Mouse (Mus musculus) liver, postnatal 0 days (tissue): ENCODE results near the gene Zbtb20. TPM values are rescaled to one million over a fixed set of nuclear protein-coding genes. Genes with fewer than 3 reads are reported as not detected.
A peak's percentile ranks its signal among the peaks of the same experiment; 100 is the strongest.

Experiments
- ATAC-seq: fragments of 200-750 bp; cut with Nextera tagmentation; 2 replicates; pipeline ENCODE4 v1.8.0; 2017; ENCODE audit warnings: mild to moderate bottlenecking, moderate library complexity
- DNase-seq: peaks from one replicate; pipeline ENCODE4 v3.0.0-alpha.2; 2016
- H3K27ac ChIP-seq: fragments of 300-500 bp; sonication (generic); 2 replicates; pipeline ENCODE4 v1.5.1; 2014; ENCODE audit warnings: antibody characterized with exemption, moderate library complexity, mild to moderate bottlenecking, low read depth
- H3K27me3 ChIP-seq: fragments of 300-500 bp; sonication (generic); 2 replicates; pipeline ENCODE4 v1.6.1; 2014; ENCODE audit warnings: low read length, control low read depth, mixed read lengths; ENCODE audit not compliant: insufficient read depth
- H3K36me3 ChIP-seq: fragments of 300-500 bp; sonication (generic); replicated peaks from 2 replicates; pipeline ENCODE4 v1.6.1; 2014; ENCODE audit warnings: mild to moderate bottlenecking, control low read depth, low read length, moderate library complexity, mixed read lengths; ENCODE audit not compliant: insufficient read depth
- H3K4me1 ChIP-seq: fragments of 300-500 bp; sonication (generic); 2 replicates; pipeline ENCODE4 v1.6.1; 2014; ENCODE audit warnings: antibody characterized with exemption, mild to moderate bottlenecking, control low read depth; ENCODE audit not compliant: insufficient read depth
- H3K4me2 ChIP-seq: fragments of 300-500 bp; sonication (generic); 2 replicates; pipeline ENCODE4 v1.6.1; 2014; ENCODE audit warnings: low read depth, mild to moderate bottlenecking, low read length, moderate library complexity, mixed read lengths
- H3K4me3 ChIP-seq: fragments of 300-500 bp; sonication (generic); 2 replicates; pipeline ENCODE4 v1.5.1; 2014; ENCODE audit warnings: low read depth, low read length
- H3K9ac ChIP-seq: fragments of 300-500 bp; sonication (generic); replicated peaks from 2 replicates; pipeline ENCODE4 v1.6.1; 2014; ENCODE audit warnings: mild to moderate bottlenecking, moderate library complexity
- H3K9me3 ChIP-seq: fragments of 300-500 bp; sonication (generic); 2 replicates; pipeline ENCODE4 v1.6.1; 2016; ENCODE audit warnings: mild to moderate bottlenecking, control low read depth, low read length, mixed read lengths
- CTCF ChIP-seq: sonication (generic); IDR thresholded peaks from 2 replicates; pipeline ENCODE4 v1.5.1; 2016; ENCODE audit warnings: antibody characterized with exemption, low read depth
- EP300 ChIP-seq: IDR thresholded peaks from 2 replicates; pipeline ENCODE4 v1.6.1; 2016; ENCODE audit warnings: antibody characterized with exemption, low read depth, mild to moderate bottlenecking
- WGBS: fragments of 180-500 bp; shearing (Covaris S2); extraction: QIAGEN DNeasy Blood & Tissue Kit; methylation state at CpG from one replicate; pipeline ENCODE4 v1.1.7; 2014; ENCODE audit not compliant: insufficient replicate concordance; 5-methylcytosine and 5-hydroxymethylcytosine counted together
- polyA plus RNA-seq: library from polyadenylated mRNA; unstranded; fragments of >200 nt; fragmentation: Nextera tagmentation; extraction: Ambion mirVana; gene quantifications from 2 replicates; pipeline ENCODE4 v1.2.1, GENCODE M21; 2015

Zbtb20 gene
- polyA plus RNA-seq, 1 experiment from 2014 or later = 9.2 TPM

GRCm38 (mm10) chr16:43522482-43522881, 646.8 kb downstream of the Zbtb20 start:
- no peak for DNase-seq
- H3K9ac ChIP-seq = no peak overlapping the region
- H3K4me3 ChIP-seq = no peak overlapping the region
- no peaks in the 10 kb centered on the region for H3K36me3 ChIP-seq
- H3K9me3 ChIP-seq = no peaks in the 10 kb centered on the region
- no peaks in the 10 kb centered on the region for H3K27me3 ChIP-seq
- 81% methylated on average over 4 of the region's 4 CpGs for WGBS
- no peak overlapping the region for H3K27ac ChIP-seq
- H3K4me2 ChIP-seq = no peak overlapping the region
- H3K4me1 ChIP-seq = no peaks in the 10 kb centered on the region
- TF ChIP-seq EP300 = no peak
- no peak for ATAC-seq

GRCm38 (mm10) chr16:43524179-43524578, 648.5 kb downstream of the Zbtb20 start:
- Histone ChIP-seq H3K9ac (no peak overlapping the region), H3K4me1 (no peaks in the 10 kb centered on the region), H3K9me3 (no peaks in the 10 kb centered on the region), H3K27ac (no peak overlapping the region), H3K4me3 (no peak overlapping the region), H3K36me3 (no peaks in the 10 kb centered on the region), H3K4me2 (no peak overlapping the region), H3K27me3 (no peaks in the 10 kb centered on the region)
- 70% methylated on average over 9 of the region's 9 CpGs for WGBS
- DNase-seq = peak; percentile 17
- peak; percentile 98 for ATAC-seq
- no peak for TF ChIP-seq CTCF
- peak; percentile 34; the same call in 1 of the 2 replicates for TF ChIP-seq EP300

- Histone ChIP-seq H3K9ac (no peak overlapping the region), H3K36me3 (no peaks in the 10 kb centered on the region), H3K4me2 (no peak overlapping the region), H3K4me3 (no peak overlapping the region), H3K9me3 (no peaks in the 10 kb centered on the region), H3K4me1 (no peaks in the 10 kb centered on the region), H3K27ac (no peak overlapping the region), H3K27me3 (no peaks in the 10 kb centered on the region)
- DNase-seq (no peak), ATAC-seq (no peak)
- TF ChIP-seq CTCF = no peak
- TF ChIP-seq EP300 = no peak
- 67% methylated on average over 6 of the region's 6 CpGs for WGBS
Measured at GRCm38 (mm10) chr16:43525624-43526023, 649.9 kb downstream of the Zbtb20 start.

- ATAC-seq (no peak), DNase-seq (no peak)
- H3K9me3 ChIP-seq = no peaks in the 10 kb centered on the region
- no peak overlapping the region for H3K9ac ChIP-seq
- no peak for TF ChIP-seq EP300
- TF ChIP-seq CTCF = no peak
- no peak overlapping the region for H3K27ac ChIP-seq
- WGBS = 51% methylated on average over 1 of the region's 1 CpGs
- H3K4me3 ChIP-seq = no peak overlapping the region
- no peak overlapping the region for H3K4me2 ChIP-seq
- no peaks in the 10 kb centered on the region for H3K36me3 ChIP-seq
- H3K27me3 ChIP-seq = no peaks in the 10 kb centered on the region
- H3K4me1 ChIP-seq = no peaks in the 10 kb centered on the region
Measured at GRCm38 (mm10) chr16:43528300-43528699, 652.6 kb downstream of the Zbtb20 start.

GRCm38 (mm10) chr16:43531328-43531727, 655.6 kb downstream of the Zbtb20 start:
- H3K4me3 ChIP-seq = no peak overlapping the region
- H3K9me3 ChIP-seq = no peaks in the 10 kb centered on the region
- WGBS = 78% methylated on average over 6 of the region's 6 CpGs
- TF ChIP-seq CTCF (no peak), EP300 (no peak)
- no peaks in the 10 kb centered on the region for H3K4me1 ChIP-seq
- H3K9ac ChIP-seq = no peak overlapping the region
- H3K27ac ChIP-seq = no peak overlapping the region
- no peak for DNase-seq
- H3K36me3 ChIP-seq = no peaks in the 10 kb centered on the region
- ATAC-seq = no peak
- H3K27me3 ChIP-seq = no peaks in the 10 kb centered on the region
- H3K4me2 ChIP-seq = no peak overlapping the region

- no peak for DNase-seq
- no peak for ATAC-seq
- Histone ChIP-seq H3K27ac (no peak overlapping the region), H3K27me3 (no peaks in the 10 kb centered on the region), H3K4me3 (no peak overlapping the region), H3K9ac (no peak overlapping the region), H3K4me1 (no peaks in the 10 kb centered on the region), H3K9me3 (no peaks in the 10 kb centered on the region), H3K36me3 (no peaks in the 10 kb centered on the region), H3K4me2 (no peak overlapping the region)
- TF ChIP-seq CTCF = no peak
- TF ChIP-seq EP300 = no peak
- WGBS = 74% methylated on average over 3 of the region's 3 CpGs
Measured at GRCm38 (mm10) chr16:43534103-43534502, 658.4 kb downstream of the Zbtb20 start.

GRCm38 (mm10) chr16:43535912-43536311, 660.2 kb downstream of the Zbtb20 start:
- no peak for TF ChIP-seq CTCF
- peak; percentile 18; the same call in 1 of the 2 replicates for TF ChIP-seq EP300
- Histone ChIP-seq H3K36me3 (no peaks in the 10 kb centered on the region), H3K4me2 (no peak overlapping the region), H3K27me3 (no peaks in the 10 kb centered on the region), H3K9me3 (no peaks in the 10 kb centered on the region), H3K9ac (no peak overlapping the region), H3K4me3 (no peak overlapping the region), H3K27ac (no peak overlapping the region), H3K4me1 (no peaks in the 10 kb centered on the region)
- ATAC-seq = peak; percentile 61; the same call in 1 of the 2 replicates
- WGBS = 79% methylated on average over 1 of the region's 1 CpGs
- no peak for DNase-seq
